Mouse (Mus musculus) layer of hippocampus, adult 9-10 months (tissue): Measurements from ENCODE around the gene Sox5.

Experiments
- DNase-seq: peaks from one replicate; pipeline ENCODE4 v3.0.0; 2022; ENCODE audit warnings: low spot score

Gene Sox5

DNA sequence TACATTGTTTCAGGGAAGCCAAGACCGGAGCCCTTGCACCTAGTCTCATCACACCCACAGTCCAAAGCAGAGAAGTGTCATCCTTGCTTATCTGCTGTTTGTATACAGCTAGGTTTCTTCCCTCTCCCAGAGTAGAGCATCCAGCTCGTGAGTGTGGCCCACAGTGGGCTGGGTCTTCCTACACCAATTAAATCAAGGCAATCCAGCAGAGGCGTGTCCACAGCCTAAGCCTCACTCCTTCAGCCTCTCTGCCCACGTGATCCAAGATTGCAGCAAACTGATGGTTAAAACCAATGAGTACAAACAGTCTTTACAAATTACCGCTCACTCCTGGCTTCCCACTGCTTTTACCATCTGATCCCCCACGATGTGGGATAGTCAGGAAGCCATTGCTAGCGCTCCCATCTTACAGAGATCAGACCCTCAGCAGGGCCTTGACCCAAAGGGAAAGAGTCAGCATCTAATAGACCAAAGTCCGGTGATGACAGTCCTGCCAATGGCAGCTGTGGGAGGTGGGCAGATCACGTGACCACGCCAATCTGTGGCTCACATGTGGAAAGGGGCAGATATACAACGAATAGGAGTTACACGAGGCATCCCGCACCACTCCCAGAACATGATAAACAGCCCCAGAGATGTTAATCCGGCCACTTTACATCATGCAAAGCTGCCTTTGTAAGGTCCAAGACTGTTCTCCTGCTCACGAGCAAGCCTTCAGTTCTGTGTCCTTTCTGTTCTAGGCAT lies 9.4 kb downstream of the Sox5 start:
- DNase-seq, result no peak

- DNase-seq, result no peak
Measured at GRCm38 (mm10) chr6:144769060-144769459, 12.7 kb downstream of the Sox5 start.

DNA sequence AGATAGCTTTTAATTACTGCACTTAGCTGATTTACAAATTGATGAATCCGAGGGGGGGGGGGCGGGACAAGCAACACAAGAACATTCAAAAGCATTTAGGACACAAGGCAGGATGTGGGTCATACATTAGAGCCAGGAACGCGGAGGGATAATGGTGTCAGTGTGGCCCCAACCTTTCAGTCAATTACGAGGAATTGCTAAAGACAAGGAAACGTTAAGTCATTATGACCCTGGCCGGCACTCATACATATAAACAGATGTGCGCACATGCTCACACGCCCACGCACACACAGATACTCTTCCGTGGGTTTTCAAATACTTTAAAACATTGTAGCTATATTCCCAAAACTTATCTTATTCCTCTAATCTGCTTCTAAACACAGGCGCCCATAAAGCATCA lies 19.9 kb downstream of the Sox5 start:
- DNase-seq, result no peak

DNA sequence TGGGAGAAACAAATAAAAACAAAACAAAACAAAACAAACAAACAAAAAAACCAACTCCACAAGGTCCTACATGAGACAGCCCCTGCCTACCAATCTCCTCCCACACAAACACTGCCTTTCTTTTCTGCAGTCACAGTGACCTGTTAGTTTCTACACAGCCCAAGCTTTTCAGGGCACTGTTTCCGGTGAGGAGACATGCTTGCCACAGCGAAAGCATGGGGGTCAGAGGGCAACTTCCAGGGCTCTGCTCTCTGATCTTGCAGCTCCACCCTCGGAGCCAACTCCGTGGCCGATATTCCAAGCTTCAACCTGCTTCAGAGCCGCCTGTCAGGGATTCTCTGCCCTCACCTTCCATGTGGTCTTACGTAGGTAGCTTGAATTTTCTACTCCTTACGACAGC lies 22.6 kb downstream of the Sox5 start:
- DNase-seq, result no peak

DNA sequence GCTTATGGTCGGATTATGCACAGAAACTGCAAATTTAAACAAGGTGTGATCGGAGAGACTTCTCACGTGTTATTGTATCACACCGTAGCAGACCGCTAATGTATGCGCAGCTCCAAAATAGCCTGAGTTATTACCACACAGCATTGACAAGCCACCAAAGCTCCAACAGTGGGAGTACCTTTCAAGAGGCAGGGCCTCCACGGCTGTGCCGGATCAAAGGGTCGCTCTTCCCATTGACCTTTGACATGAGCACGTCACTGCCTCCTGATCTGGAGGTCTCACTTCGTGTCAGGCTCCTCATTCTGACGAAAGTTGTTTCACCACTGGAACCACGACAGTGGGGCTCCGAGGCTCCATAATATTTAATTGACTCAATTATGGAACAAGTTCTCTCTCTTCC lies 24.4 kb downstream of the Sox5 start:
- DNase-seq, result no peak

- DNase-seq, result no peak
Measured at GRCm38 (mm10) chr6:144756444-144756843, 25.3 kb downstream of the Sox5 start.

DNA sequence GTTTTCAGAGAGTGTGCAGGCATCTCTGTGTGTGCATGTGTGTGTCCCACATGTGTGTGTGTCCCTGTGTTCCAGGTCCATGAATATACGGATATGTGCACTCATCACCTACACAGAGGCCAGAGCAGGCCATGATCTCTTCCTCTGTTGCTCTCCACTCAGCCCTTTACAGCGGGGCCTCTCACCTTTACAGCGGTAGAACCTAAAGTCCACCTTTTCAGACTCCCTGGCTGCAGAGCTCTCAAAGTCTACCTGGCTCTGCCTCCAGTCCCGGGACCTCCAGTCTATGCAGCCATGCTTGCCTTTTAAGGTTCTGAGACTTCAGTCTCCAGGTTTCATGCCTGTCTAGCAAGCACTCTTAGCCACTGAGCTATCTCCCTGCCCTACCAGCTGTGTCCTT lies 26.5 kb downstream of the Sox5 start:
- no peak for DNase-seq

DNA sequence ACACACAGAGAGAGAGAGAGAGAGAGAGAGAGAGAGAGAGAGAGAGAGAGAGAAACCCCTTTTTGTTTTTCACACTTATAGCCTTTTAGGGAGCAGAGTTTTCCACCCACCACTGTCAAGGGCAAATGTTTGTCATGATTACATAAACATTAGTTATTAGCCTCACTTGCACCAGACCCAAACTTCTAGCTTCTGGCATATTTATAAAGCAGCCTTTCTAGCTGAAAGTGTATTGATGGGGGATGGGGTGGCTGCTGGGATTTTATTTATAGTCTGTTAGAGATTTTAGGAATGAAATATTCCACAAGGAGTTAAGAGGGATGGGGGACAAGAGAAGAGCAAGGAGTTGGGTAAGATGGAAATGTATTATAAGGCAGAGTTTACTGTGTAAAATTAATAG lies 27.4 kb downstream of the Sox5 start:
- no peak for DNase-seq

DNA sequence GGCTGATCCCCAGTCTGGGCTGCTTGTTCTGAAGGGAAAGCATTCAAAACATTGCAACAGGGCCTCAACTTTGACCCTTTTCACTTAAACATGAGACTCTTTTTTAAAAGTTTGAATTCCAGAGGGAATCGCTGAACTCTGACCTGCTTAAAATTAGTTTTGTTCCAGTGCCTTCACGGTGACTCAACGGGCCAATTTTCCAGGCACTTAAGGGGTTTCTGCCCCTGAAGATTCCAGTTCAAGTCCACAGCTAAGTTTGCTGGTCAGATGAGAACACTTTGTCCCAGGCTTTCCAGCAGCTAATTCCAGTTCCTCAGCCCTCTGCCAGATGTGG lies 27.8 kb downstream of the Sox5 start:
- no peak for DNase-seq

GRCm38 (mm10) chr6:144753225-144753962 lies 28.4 kb downstream of the Sox5 start:
- peak; percentile 12 for DNase-seq

DNA sequence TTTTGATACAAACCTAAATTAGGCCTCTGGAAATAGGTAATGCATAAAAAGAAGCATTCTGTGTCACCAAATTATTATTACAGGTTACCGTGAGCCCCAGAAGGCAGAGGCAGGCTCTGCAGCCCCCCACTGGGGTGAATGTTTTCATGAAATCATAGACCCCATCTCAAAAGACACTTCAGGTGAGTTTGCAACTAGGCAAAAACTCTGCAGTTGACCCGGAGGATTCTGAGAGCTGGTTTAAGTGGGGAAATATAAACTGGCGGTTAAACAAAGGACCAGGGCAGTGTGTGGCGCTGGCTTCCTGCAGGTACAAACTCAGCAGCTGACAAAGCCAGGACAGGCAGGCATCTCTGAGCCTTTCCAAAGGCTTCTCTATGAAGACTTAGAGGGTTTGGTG lies 30.2 kb downstream of the Sox5 start:
- no peak for DNase-seq

GRCm38 (mm10) chr6:144750197-144750596 lies 31.6 kb downstream of the Sox5 start:
- no peak for DNase-seq

DNA sequence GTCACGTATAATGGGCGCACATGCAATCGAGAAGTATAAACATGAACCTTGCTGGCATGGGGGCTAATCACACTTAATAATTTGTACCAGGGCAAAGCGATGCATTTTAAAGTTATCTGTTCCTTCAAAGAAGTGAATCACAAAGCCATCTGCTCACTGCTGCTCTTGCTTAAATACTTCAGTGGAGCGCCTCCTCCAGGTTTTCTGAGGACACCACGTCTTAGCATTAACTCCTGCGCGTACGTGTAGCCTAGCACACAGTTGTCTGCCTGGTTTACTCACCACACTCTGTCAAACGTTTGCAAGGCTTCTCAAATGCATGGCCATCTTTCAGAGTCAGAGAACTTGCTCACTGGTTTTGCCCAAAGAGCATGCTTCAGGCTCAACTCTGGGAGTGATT lies 35.3 kb downstream of the Sox5 start:
- DNase-seq, result peak; percentile 5

GRCm38 (mm10) chr6:144742559-144742958 lies 39.2 kb downstream of the Sox5 start:
- no peak for DNase-seq

GRCm38 (mm10) chr6:144741080-144741655 lies 40.6 kb downstream of the Sox5 start:
- DNase-seq, result no peak

DNA sequence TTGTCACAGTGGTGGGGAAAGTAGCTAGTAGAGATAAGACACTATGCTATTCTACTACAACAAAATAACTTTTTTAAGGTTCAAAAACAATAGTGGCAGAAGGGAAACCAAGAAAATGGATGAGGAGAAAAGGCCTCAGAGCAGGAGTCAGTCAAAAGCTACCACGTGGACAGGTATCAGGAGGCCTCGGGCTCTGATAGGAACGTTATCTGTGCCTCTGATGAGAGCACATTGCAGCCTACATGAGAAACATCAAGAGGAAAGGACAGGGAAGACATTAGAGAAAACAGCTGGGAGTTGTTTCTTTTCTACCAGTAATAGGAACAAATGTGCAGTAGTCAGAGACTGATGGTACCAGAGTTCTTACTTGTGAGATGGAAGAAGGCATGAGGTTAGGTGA lies 41.4 kb downstream of the Sox5 start:
- DNase-seq, result no peak

GRCm38 (mm10) chr6:144739753-144740152 lies 42.0 kb downstream of the Sox5 start:
- DNase-seq, result no peak

GRCm38 (mm10) chr6:144737786-144738185 lies 44.0 kb downstream of the Sox5 start:
- DNase-seq, result no peak

GRCm38 (mm10) chr6:144731251-144731970 lies 50.4 kb downstream of the Sox5 start:
- DNase-seq, result no peak

GRCm38 (mm10) chr6:144723530-144724144 lies 58.1 kb downstream of the Sox5 start:
- DNase-seq, result no peak

GRCm38 (mm10) chr6:144723024-144723423 lies 58.8 kb downstream of the Sox5 start:
- DNase-seq, result no peak

GRCm38 (mm10) chr6:144720846-144721245 lies 60.9 kb downstream of the Sox5 start:
- no peak for DNase-seq
